In the genomic region with DNA sequence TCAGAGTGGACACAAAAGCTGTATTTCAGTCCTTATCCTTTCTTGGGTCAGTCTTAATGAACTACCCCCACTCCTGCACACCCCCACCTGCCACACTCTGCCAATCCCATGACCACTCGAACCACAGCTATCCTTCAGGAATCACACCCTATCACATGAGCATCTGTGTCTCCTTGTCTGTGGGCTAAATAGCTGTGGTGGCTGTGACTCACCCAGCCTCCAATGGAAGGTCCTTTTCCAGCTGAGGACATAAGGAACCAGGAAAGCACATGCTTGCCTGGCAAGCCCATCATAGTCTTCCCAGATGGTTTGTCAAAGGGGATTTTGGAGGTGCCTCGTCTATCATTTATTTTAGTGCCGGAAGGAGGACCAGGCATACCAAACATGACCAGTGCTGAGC, we compare ENCODE assay signal across 45 mouse cellular contexts. TPM values are rescaled to one million over a fixed set of nuclear protein-coding genes. Genes with fewer than 3 reads are reported as not detected.
"Had no signal": no experiment of that assay in that cellular context is flagged by ENCODE, and none has a peak within 500 bp of the region (broad histone marks: within the 10 kb centered on the region; RNA-seq: fewer than 3 reads in every experiment).

No protein-coding gene starts in this region.

- H3K36me3 ChIP-seq: limb, embryonic 10.5 days; limb, embryonic 12.5 days; limb, embryonic 13.5 days; limb, embryonic 15.5 days; liver, embryonic 12.5 days; liver, embryonic 13.5 days; liver, embryonic 15.5 days; lung, embryonic 15.5 days; midbrain, embryonic 10.5 days; midbrain, embryonic 12.5 days; midbrain, embryonic 13.5 days; midbrain, embryonic 15.5 days had no signal

- H3K9me3 ChIP-seq: limb, embryonic 10.5 days; limb, embryonic 12.5 days; limb, embryonic 13.5 days; limb, embryonic 15.5 days; liver, embryonic 12.5 days; liver, embryonic 13.5 days; liver, embryonic 15.5 days; lung, embryonic 15.5 days; midbrain, embryonic 10.5 days; midbrain, embryonic 12.5 days; midbrain, embryonic 13.5 days; midbrain, embryonic 15.5 days had no signal

- DNase-seq: left cerebral cortex, postnatal 4 days; liver; liver, embryonic 13.5 days; liver, postnatal 0 days; lung, adult 18-20 months; lung, adult 2 months; lung, embryonic 14.5 days; lung, postnatal 10 days; lung, postnatal 14 days; lung, postnatal 36 days; lung, postnatal 4 days; midbrain, embryonic 14.5 days had no signal

- ATAC-seq: liver, embryonic 12.5 days; liver, postnatal 0 days; lung, postnatal 0 days; midbrain, embryonic 13.5 days; midbrain, embryonic 15.5 days; midbrain, embryonic 16.5 days had no signal

- H3K27me3 ChIP-seq: limb, embryonic 12.5 days; limb, embryonic 15.5 days; liver, embryonic 12.5 days; liver, embryonic 13.5 days; liver, embryonic 15.5 days; lung, embryonic 15.5 days; midbrain, embryonic 12.5 days; midbrain, embryonic 15.5 days had no signal

- H3K4me1 ChIP-seq: limb, embryonic 15.5 days; liver, embryonic 13.5 days; liver, embryonic 15.5 days; lung, embryonic 15.5 days had no signal

- H3K4me3 ChIP-seq: left cerebral cortex, adult 2 months; limb, embryonic 10.5 days; limb, embryonic 12.5 days; limb, embryonic 13.5 days; limb, embryonic 15.5 days; liver, embryonic 12.5 days; liver, embryonic 13.5 days; liver, embryonic 15.5 days; lung, embryonic 15.5 days; midbrain, embryonic 10.5 days; midbrain, embryonic 12.5 days; midbrain, embryonic 13.5 days; midbrain, embryonic 15.5 days; myocyte had no signal

RNA-seq across cellular contexts. Expression of a gene that starts 20.0 kb away (rescaled TPM):
- total RNA-seq: left cerebral cortex, adult 18-20 months; left cerebral cortex, adult 2 months; left cerebral cortex, adult 8-10 months; left cerebral cortex, postnatal 10 days; left cerebral cortex, postnatal 14 days; left cerebral cortex, postnatal 25 days; left cerebral cortex, postnatal 36 days; left cerebral cortex, postnatal 4 days; liver, adult 2 months; megakaryocyte progenitor cell, adult 5-6 weeks; megakaryocyte-erythroid progenitor cell, adult 5-6 weeks; monocyte, adult 5-6 weeks had no signal
- polyA plus RNA-seq: limb, embryonic 10.5 days; limb, embryonic 12.5 days; limb, embryonic 14.5 days; liver, adult 2 months; liver, embryonic 11.5 days; liver, embryonic 12.5 days; liver, embryonic 13.5 days; liver, embryonic 14.5 days; liver, embryonic 15.5 days; liver, embryonic 16.5 days; liver, postnatal 0 days; lung, adult 2 months; lung, embryonic 14.5 days; lung, embryonic 16.5 days; lung, postnatal 0 days; macrophage; midbrain, embryonic 10.5 days; midbrain, embryonic 11.5 days; midbrain, embryonic 12.5 days; midbrain, embryonic 13.5 days; midbrain, embryonic 14.5 days; midbrain, embryonic 15.5 days; midbrain, embryonic 16.5 days; midbrain, postnatal 0 days; myocyte had no signal
